Mouse (Mus musculus) heart, postnatal 10 days (tissue): Measurements from ENCODE around the gene Klrb1. TPM values are rescaled to one million over a fixed set of nuclear protein-coding genes. Genes with fewer than 3 reads are reported as not detected.

Experiments used
- DNase-seq, 2 experiments: peaks; one replicate each; pipeline ENCODE4 v3.0.0; 2021
- intact Hi-C: fragments of 180-260 bp; cut with DNase I; formaldehyde crosslinking; loops from one replicate; pipeline ENCODE4 v1.15.1; 2025
- total RNA-seq, 2 experiments: library from RNA; stranded (reverse); gene quantifications; 2 replicates each; pipeline ENCODE4 v1.2.3; 2021

Klrb1 gene
- total RNA-seq, 2 experiments from 2014 or later: not detected

DNA sequence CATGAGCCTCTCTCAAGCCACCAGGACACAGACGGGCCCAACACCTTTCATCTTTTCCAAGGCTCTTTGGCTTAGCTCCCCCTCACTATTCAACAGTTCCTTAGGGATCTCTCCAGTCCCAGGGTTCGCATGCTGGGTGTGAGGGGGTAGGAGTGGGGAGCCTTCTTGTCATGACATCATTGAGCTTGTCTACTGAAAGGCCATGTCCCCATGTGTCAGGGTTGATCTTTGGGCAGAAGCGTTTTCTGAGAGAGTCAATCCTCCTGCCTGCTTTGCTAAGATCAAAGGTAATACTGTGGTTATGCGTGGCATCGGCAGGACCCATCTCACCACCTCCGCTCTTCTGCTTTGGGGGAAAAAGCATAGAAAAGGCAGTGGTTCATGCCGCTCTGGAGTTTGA, 14.6 kb upstream of the Klrb1 start:
- intact Hi-C loops: no loop called here

DNA sequence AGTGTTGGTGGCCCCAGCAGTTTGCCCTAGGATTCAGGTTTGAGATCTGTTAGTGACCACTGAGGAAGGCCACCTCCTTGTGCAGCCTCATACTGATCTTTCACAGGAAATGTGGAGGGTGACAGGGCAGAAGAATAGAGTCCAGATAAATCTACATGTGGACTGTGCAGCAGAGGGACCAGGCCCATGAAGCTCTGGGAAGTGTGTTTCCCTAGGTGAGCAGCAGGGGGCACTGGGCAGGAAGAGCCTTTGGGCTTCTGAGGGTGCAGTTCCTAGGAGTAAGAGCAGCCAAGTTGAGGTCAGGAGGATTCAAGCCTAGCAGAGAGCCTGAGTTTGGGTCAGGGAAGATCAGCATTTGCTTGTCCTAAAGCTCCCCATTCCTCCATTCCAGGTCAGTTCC, 13.2 kb upstream of the Klrb1 start:
- DNase-seq: peak; percentile 8 to 18
- intact Hi-C loops: no loop called here

More for the DNA sequence above, 14.6 kb upstream of the Klrb1 start:
- no peak for DNase-seq

DNA sequence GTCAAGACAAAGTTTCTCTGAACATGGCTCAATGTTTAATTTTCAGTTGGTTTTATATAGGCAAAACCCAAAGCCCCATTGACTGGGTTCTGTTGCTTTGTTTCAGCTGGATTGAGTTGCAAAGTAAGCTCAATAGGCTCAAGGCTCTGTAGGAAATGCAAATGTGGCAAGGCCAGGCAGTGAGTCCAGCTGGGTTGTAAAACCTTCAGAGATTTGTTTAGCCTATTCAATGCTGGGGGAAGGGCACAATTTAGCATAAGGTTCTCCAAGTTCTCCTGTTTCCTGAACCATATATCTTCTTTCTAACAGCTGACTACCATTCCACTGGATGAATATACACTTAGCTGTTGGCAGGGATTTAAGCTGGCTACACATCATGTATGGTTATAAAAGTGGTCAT, 12.0 kb upstream of the Klrb1 start:
- intact Hi-C loops: no loop called here
- no peak for DNase-seq

DNA sequence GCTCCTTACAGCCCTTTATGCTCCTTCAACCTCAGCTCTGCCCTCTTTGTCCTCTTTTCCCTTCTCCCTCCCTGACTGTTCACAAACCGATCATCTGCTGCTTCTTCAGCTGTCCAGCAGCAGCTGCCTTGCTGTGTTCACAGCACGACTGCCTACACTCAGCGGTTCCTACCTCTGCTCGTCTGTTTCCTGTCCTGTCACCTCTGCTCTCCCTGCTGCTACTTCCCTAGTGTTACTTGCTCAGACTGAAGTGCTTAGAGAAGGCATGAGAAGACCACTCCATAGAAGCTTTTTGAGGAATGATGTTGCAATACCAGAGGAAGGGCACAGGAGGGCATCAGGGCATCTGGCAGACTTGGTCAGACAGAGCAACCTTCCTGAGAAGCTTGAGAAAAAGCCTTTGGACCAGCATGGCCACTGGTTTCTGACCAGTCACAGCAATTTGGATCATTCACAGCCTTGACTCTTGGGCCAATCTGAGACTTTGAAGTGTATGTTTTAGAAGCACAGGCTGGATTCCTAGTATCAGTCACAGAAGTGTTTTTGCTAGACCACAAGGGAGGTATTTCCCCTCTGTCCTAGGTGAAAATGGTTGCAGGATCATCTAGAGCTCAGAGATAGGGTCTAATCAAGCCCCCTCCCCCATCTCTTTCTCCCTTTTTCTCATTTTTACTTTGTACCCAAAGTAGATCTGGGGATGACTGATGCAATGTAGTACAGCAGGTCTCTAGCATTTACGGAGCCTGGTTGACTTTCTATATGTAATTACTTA, 11.2 kb upstream of the Klrb1 start:
- intact Hi-C loops: no loop called here

DNA sequence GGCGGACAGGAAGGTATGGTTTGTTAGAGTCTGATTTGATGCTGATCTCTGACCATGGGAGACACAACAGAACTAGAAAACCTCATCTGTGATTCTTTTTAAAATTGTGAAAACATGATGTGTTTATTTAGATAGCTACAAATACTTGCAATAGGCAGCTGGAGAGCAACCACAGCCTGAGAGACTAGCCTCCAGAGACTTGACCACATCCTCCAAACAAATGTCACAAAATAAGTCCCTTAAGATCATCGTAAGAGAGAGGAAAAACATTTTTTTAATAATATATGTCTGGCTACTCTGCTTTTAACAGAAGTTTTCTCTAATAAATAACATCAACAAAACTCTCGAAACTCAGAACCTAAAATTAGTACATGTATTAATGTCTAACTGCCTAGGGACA, 9.2 kb upstream of the Klrb1 start:
- intact Hi-C loops: no loop called here
- DNase-seq: no peak

More for the DNA sequence above, 11.2 kb upstream of the Klrb1 start:
- DNase-seq: no peak

DNA sequence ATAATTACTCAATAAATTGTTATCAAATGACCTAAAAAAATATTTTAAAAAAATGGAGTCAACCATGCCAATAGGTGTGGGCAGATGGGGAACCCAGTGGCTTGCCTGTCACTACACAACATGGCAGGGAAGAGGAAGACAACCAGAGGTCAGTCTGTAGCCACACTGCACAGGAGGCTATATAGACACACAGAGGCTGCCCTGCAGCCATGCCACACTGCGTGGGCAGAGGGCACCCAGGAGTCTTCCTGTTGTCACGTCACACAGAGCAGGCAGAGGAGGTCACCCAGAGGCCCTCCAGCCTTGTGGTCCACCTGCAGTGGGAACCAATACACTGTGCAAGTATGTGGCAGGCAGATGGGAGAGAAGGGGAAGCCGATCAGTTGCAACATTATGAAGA, 21.2 kb downstream of the Klrb1 start:
- intact Hi-C loops: no loop called here
- DNase-seq: no peak

DNA sequence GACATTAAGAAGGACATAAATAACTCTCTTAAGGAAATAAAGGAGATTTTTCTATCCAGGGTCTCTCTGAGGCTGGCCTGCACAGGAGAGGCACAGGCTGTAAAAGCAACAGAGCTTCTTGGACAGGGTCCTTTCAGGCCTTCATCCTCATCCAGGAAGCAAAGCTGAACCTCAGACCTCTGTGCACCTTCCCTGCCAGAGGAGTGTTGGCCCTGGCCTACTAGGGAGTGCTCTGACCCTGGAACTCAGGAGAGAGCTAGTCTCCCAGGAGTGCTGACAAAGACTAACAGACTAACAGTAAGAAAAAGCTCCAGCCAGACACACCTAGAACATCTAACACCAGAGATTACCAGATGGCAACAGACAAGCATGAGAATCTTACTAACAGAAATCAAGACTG, 43.3 kb downstream of the Klrb1 start:
- intact Hi-C loops: no loop called here
- DNase-seq: no peak

DNA sequence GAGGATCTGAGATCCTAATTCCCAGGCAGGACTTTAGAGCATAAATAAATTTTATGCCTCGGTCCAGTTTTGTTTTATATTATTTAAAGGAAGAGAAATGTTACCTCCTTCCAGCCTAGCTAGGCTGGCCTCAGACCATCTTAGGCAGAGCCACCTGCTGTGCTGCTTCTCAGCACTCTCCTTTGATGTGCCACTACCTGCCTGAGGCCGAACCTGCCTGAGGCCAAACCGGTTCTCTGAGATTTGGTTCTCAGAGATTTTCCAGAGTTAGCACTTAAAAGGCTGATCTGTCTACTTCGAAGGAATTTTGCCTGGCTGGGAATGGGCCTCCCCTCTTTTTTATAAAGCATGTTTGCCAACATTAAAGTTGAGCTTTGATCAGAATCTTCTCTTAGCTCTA, 52.9 kb downstream of the Klrb1 start:
- intact Hi-C loops: no loop called here
- DNase-seq: no peak

DNA sequence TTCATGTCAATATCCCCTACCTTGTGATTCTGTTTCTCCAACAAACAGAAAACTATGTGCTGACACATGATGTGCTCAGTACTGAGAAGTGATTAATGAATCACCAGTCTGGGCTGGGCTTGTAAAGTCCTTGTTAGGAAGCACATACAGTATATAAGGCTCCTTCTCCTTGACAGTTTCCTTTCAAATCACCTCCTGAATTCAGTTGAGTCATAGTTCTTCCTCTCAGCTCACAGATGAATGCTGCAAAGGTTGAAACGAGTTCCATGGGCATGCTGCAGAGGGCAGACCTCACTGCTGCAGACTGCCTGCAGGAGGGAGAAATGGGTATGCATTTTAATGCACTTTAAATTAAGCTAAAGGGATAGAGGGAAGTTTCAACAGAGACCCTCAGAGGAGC, 60.7 kb downstream of the Klrb1 start, which contains the start of gene Clec2h:
TSS of gene Clec2h (plus strand) at position 180 of the 400 bp plus-strand sequence.
- DNase-seq: no peak
- intact Hi-C loops: no loop called here

DNA sequence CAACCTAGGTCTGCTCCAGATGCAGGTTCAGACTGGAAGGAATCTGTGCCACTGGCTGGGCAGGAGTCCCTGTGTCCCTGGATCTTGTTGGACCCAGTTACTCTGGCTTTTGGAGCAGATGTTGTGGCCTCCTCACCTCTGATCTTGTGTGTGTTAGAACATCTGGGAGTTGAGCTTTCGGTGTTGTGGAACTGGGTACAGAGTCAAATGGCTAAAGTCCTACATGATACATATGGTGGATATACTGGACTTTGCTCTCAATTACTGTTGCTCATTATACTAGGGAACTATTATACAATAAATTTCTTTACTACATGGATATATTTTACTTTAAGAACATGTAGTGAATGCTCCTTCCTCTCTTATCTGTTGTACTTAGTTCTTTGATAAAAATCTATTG, 61.6 kb downstream of the Klrb1 start:
- DNase-seq: no peak
- intact Hi-C loops: no loop called here

Other genes starting within 250 kb of the Klrb1 start
- gene Pzp, start 196.3 kb downstream of the Klrb1 start, total RNA-seq: 1 to 10 TPM in 1 of 2 experiments, under 1 TPM in 1; 0.50 to 1.3 TPM
- not detected for gene A2ml1, start 141.5 kb downstream of the Klrb1 start, total RNA-seq
- not detected for gene Klrb1a, start 99.5 kb downstream of the Klrb1 start, total RNA-seq
- not detected for gene Clec2h, start 60.7 kb downstream of the Klrb1 start, total RNA-seq
- gene Klrb1c, start 66.2 kb upstream of the Klrb1 start, total RNA-seq: not detected
- not detected for gene Gm44511, start 103.3 kb upstream of the Klrb1 start, total RNA-seq
- gene Klrb1b, start 103.3 kb upstream of the Klrb1 start, total RNA-seq: not detected
- under 1 TPM in 1 of 2 experiments, not detected in 1; 0.10 TPM for gene Clec2i, start 164.5 kb upstream of the Klrb1 start, total RNA-seq
- under 1 TPM; 0.42 to 0.65 TPM for gene BC035044, start 168.1 kb upstream of the Klrb1 start, total RNA-seq
- 1 to 10 TPM; 2.5 to 3.5 TPM for gene Clec2g, start 211.3 kb upstream of the Klrb1 start, total RNA-seq